ENCODE assay signal across 31 mouse cellular contexts in the genomic region with DNA sequence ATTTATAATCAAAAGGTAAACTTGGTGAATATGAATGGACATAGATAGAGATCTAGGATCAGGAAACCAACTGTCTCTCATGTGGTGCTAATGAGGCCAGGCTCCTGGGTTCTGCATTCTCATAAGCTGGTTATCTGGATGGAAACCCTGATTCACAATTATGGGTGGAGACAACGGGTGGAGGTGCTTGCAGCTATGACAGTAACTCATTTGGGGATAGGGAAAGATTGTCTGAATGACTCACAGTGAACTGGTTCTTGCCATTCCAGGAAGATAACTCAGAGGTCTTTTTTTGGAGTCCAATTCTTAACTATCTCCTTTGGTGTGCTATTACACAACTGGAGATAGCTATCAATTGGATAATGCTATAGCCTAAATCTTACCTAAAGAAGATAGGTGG.
DNase-seq lines count a peak whose midpoint lies in the region; ATAC-seq and TF ChIP-seq lines count a peak whose summit lies in the region.
"Had no signal": no experiment of that assay in that cellular context is flagged by ENCODE, and none has a peak within 500 bp of the region (broad histone marks: within the 10 kb centered on the region; RNA-seq: fewer than 3 reads in every experiment).

No protein-coding gene starts in this region.

- H3K4me1 ChIP-seq in midbrain, embryonic 11.5 days (ENCODE audit: control insufficient read depth, insufficient read depth, low read length) = no peaks in the 10 kb centered on the region
- H3K4me1 ChIP-seq in midbrain, embryonic 16.5 days (ENCODE audit: control insufficient read depth, insufficient read depth, low read length) = no peaks in the 10 kb centered on the region
- peaks cover 3% of the 10 kb centered on the region; the same call in 1 of the 2 replicates for H3K4me1 ChIP-seq in embryonic fibroblast, embryonic 13.5 days (ENCODE audit: control insufficient read depth, insufficient read depth, low read length)
- no peaks in the 10 kb centered on the region for H3K4me1 ChIP-seq in heart, embryonic 12.5 days (replicated peaks)
- H3K4me1 ChIP-seq: embryonic facial prominence, embryonic 10.5 days; embryonic facial prominence, embryonic 13.5 days; forebrain, embryonic 10.5 days; heart, embryonic 15.5 days; hindbrain, embryonic 10.5 days; hindbrain, embryonic 13.5 days had no signal

- DNase-seq in midbrain, embryonic 11.5 days (ENCODE audit: low spot score, missing footprints) = peak; percentile 6
- peak; percentile 10 for DNase-seq in MN1 (ENCODE audit: low spot score)
- DNase-seq in left cerebral cortex, postnatal 14 days (ENCODE audit: low spot score in 2 of 2) = no peak
- DNase-seq: adrenal gland, postnatal 14 days; cerebellum, adult 11-12 months; cerebellum, adult 8-10 months; cerebellum, postnatal 10 days; cerebellum, postnatal 36 days; embryo, embryonic 11 days; gastrocnemius, postnatal 14 days; heart, adult 11 months; heart, postnatal 10 days; heart, postnatal 36 days had no signal

- TF ChIP-seq POLR2A in embryonic fibroblast, embryonic 13.5 days (IDR thresholded peaks at IDR 0.05; ENCODE audit: low read depth, low read length) = no peak

- no peak overlapping the region for H3K4me3 ChIP-seq in midbrain, embryonic 11.5 days (ENCODE audit: low read depth, low read length)
- no peak overlapping the region for H3K4me3 ChIP-seq in midbrain, embryonic 16.5 days (ENCODE audit: low read depth, low read length)
- H3K4me3 ChIP-seq in embryonic fibroblast, embryonic 13.5 days (ENCODE audit: insufficient read depth, low read length) = no peak overlapping the region
- no peak overlapping the region for H3K4me3 ChIP-seq in heart, embryonic 12.5 days
- H3K4me3 ChIP-seq: embryonic facial prominence, embryonic 10.5 days; embryonic facial prominence, embryonic 13.5 days; forebrain, embryonic 10.5 days; forebrain, embryonic 13.5 days; heart, embryonic 15.5 days; hindbrain, embryonic 10.5 days; hindbrain, embryonic 13.5 days had no signal

- H3K4me2 ChIP-seq in midbrain, embryonic 11.5 days = no peak overlapping the region
- H3K4me2 ChIP-seq in midbrain, embryonic 16.5 days (ENCODE audit: low read length) = no peak overlapping the region
- no peak overlapping the region for H3K4me2 ChIP-seq in heart, embryonic 12.5 days
- H3K4me2 ChIP-seq: embryonic facial prominence, embryonic 13.5 days; forebrain, embryonic 13.5 days; heart, embryonic 11.5 days; heart, embryonic 15.5 days; hindbrain, embryonic 13.5 days had no signal

- H3K9me3 ChIP-seq in midbrain, embryonic 11.5 days (ENCODE audit: control insufficient read depth, low read length) = no peaks in the 10 kb centered on the region
- H3K9me3 ChIP-seq in midbrain, embryonic 16.5 days (replicated peaks; ENCODE audit: control insufficient read depth, low read length, poor library complexity, severe bottlenecking) = no peaks in the 10 kb centered on the region
- H3K9me3 ChIP-seq in heart, embryonic 12.5 days (replicated peaks) = no peaks in the 10 kb centered on the region
- H3K9me3 ChIP-seq: embryonic facial prominence, embryonic 10.5 days; embryonic facial prominence, embryonic 13.5 days; forebrain, embryonic 10.5 days; forebrain, embryonic 13.5 days; G1E; heart, embryonic 15.5 days; hindbrain, embryonic 10.5 days; hindbrain, embryonic 13.5 days had no signal

- intact Hi-C loops in left cerebral cortex, postnatal 14 days (cut with DNase I) = no loop called here

- no peak for ATAC-seq in midbrain, embryonic 11.5 days (ENCODE audit: low FRiP score)
- no peak for ATAC-seq in midbrain, embryonic 16.5 days
- no peak for ATAC-seq in heart, embryonic 12.5 days (ENCODE audit: insufficient number of reproducible peaks, low FRiP score)
- ATAC-seq in megakaryocyte progenitor cell, adult 5-6 weeks (replicated peaks; ENCODE audit: poor library complexity) = no peak
- ATAC-seq: forebrain, embryonic 13.5 days; forebrain, embryonic 16.5 days; hindbrain, embryonic 16.5 days; intestine, embryonic 16.5 days; Patski had no signal

- TF ChIP-seq CTCF in embryonic fibroblast, embryonic 13.5 days (IDR thresholded peaks at IDR 0.05; ENCODE audit: borderline replicate concordance, insufficient read depth, low read length) = no peak

- H3K9ac ChIP-seq in midbrain, embryonic 11.5 days (ENCODE audit: low read length) = no peak overlapping the region
- H3K9ac ChIP-seq in midbrain, embryonic 16.5 days (ENCODE audit: low read depth, low read length) = no peak overlapping the region
- H3K9ac ChIP-seq in heart, embryonic 12.5 days = no peak overlapping the region
- H3K9ac ChIP-seq: embryonic facial prominence, embryonic 13.5 days; forebrain, embryonic 13.5 days; heart, embryonic 15.5 days; hindbrain, embryonic 13.5 days had no signal

- no peaks in the 10 kb centered on the region for H3K36me3 ChIP-seq in midbrain, embryonic 11.5 days (ENCODE audit: control insufficient read depth, insufficient read depth, low read length)
- H3K36me3 ChIP-seq in midbrain, embryonic 16.5 days (ENCODE audit: control insufficient read depth, insufficient read depth, low read length) = no peaks in the 10 kb centered on the region
- H3K36me3 ChIP-seq in heart, embryonic 12.5 days = no peaks in the 10 kb centered on the region
- H3K36me3 ChIP-seq: embryonic facial prominence, embryonic 10.5 days; embryonic facial prominence, embryonic 13.5 days; forebrain, embryonic 10.5 days; G1E; heart, embryonic 15.5 days; hindbrain, embryonic 10.5 days; hindbrain, embryonic 13.5 days had no signal

- 82% methylated on average over 1 of the region's 1 CpGs for WGBS in midbrain, embryonic 11.5 days
- 86% methylated on average over 1 of the region's 1 CpGs for WGBS in midbrain, embryonic 16.5 days
- 54% methylated on average over 1 of the region's 1 CpGs for WGBS in heart, embryonic 12.5 days

- H3K27ac ChIP-seq in midbrain, embryonic 11.5 days (ENCODE audit: low read depth, low read length) = no peak overlapping the region
- H3K27ac ChIP-seq in midbrain, embryonic 16.5 days (ENCODE audit: low read length) = no peak overlapping the region
- H3K27ac ChIP-seq in embryonic fibroblast, embryonic 13.5 days (ENCODE audit: insufficient read depth, low read length) = peak overlapping the region; percentile 52; the same call in 1 of the 2 replicates
- no peak overlapping the region for H3K27ac ChIP-seq in heart, embryonic 12.5 days (ENCODE audit: poor library complexity, severe bottlenecking)
- H3K27ac ChIP-seq: embryonic facial prominence, embryonic 10.5 days; embryonic facial prominence, embryonic 13.5 days; forebrain, embryonic 10.5 days; forebrain, embryonic 13.5 days; heart, embryonic 15.5 days; hindbrain, embryonic 10.5 days; hindbrain, embryonic 13.5 days had no signal

- no peaks in the 10 kb centered on the region for H3K27me3 ChIP-seq in midbrain, embryonic 11.5 days (ENCODE audit: control insufficient read depth, insufficient read depth, low read length)
- H3K27me3 ChIP-seq in midbrain, embryonic 16.5 days (ENCODE audit: control insufficient read depth, insufficient read depth, low read depth, low read length) = no peaks in the 10 kb centered on the region
- no peaks in the 10 kb centered on the region for H3K27me3 ChIP-seq in heart, embryonic 12.5 days (replicated peaks)
- H3K27me3 ChIP-seq: CH12.LX; embryonic facial prominence, embryonic 13.5 days; forebrain, embryonic 13.5 days; heart, embryonic 15.5 days; hindbrain, embryonic 13.5 days; Patski had no signal

Comparison
In these comparisons a context has a peak if more than half of its experiments do, and no peak if none do; other contexts are left out.
1. DNase-seq: peak in midbrain, embryonic 11.5 days (single experiment) and MN1 (single experiment); none in left cerebral cortex, postnatal 14 days (0 of 2).